Mouse (Mus musculus) forebrain, embryonic 10.5 days (tissue): ENCODE data around the gene Sept9. TPM values are rescaled to one million over a fixed set of nuclear protein-coding genes. Genes with fewer than 3 reads are reported as not detected.

Experiments used
- DNase-seq: peaks from one replicate; pipeline ENCODE4 v3.0.0-alpha.2; 2017; ENCODE audit warnings: low spot score; ENCODE audit errors: extremely low spot score
- H3K27ac ChIP-seq: fragments of 300-500 bp; sonication (generic); 2 replicates; pipeline ENCODE4 v1.5.1; 2016; ENCODE audit warnings: mild to moderate bottlenecking
- H3K27me3 ChIP-seq: fragments of 300-500 bp; sonication (generic); 2 replicates; pipeline ENCODE4 v1.6.1; 2016; ENCODE audit warnings: mild to moderate bottlenecking; ENCODE audit not compliant: poor library complexity, severe bottlenecking
- H3K36me3 ChIP-seq: fragments of 300-500 bp; sonication (generic); replicated peaks from 2 replicates; pipeline ENCODE4 v1.6.1; 2016; ENCODE audit warnings: mild to moderate bottlenecking, moderate library complexity
- H3K4me1 ChIP-seq: fragments of 300-500 bp; sonication (generic); 2 replicates; pipeline ENCODE4 v1.6.1; 2016
- H3K4me3 ChIP-seq: fragments of 300-500 bp; sonication (generic); 2 replicates; pipeline ENCODE4 v1.5.1; 2016; ENCODE audit warnings: mild to moderate bottlenecking, moderate library complexity
- H3K9me3 ChIP-seq: fragments of 300-500 bp; sonication (generic); 2 replicates; pipeline ENCODE4 v1.6.1; 2016; ENCODE audit warnings: mild to moderate bottlenecking, moderate library complexity
- WGBS: fragments of 180-500 bp; shearing (Covaris S2); methylation state at CpG from one replicate; pipeline ENCODE4 v1.1.7; 2016; 5-methylcytosine and 5-hydroxymethylcytosine counted together
- polyA plus RNA-seq: library from polyadenylated mRNA; unstranded; fragments of >200 nt; fragmentation: Nextera tagmentation; extraction: Ambion mirVana; gene quantifications from 2 replicates; pipeline ENCODE4 v1.2.1, GENCODE M21; 2016

The Sept9 gene
- polyA plus RNA-seq, 1 experiment from 2014 or later, result 206 TPM

DNA sequence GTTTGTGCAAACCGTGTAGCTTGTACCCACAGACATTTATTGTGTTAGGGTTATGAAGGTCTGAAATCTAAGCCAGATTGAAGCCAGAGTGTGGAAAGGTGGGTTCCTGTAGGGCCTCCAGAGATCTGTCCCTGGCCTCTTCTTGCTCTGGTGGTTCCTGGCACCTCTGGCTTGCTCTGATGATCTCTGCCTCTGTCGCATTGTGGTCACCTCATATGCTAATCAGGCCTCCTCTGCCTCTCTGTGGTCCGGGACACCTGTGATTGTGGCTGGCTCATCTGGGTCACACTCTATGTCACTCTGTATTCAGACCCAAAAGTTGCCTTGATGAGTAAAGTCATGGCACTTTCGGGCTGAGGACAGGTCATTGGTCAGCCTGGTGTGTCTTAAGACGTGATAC lies 128.2 kb downstream of the Sept9 start:
- H3K27ac ChIP-seq, result no peak overlapping the region
- H3K36me3 ChIP-seq, result peaks cover 5% of the 10 kb centered on the region
- no peak for DNase-seq
- H3K4me1 ChIP-seq, result peaks cover 84% of the 10 kb centered on the region
- no peaks in the 10 kb centered on the region for H3K27me3 ChIP-seq
- WGBS, result 84% methylated on average over 5 of the region's 5 CpGs
- H3K9me3 ChIP-seq, result no peaks in the 10 kb centered on the region
- no peak overlapping the region for H3K4me3 ChIP-seq

DNA sequence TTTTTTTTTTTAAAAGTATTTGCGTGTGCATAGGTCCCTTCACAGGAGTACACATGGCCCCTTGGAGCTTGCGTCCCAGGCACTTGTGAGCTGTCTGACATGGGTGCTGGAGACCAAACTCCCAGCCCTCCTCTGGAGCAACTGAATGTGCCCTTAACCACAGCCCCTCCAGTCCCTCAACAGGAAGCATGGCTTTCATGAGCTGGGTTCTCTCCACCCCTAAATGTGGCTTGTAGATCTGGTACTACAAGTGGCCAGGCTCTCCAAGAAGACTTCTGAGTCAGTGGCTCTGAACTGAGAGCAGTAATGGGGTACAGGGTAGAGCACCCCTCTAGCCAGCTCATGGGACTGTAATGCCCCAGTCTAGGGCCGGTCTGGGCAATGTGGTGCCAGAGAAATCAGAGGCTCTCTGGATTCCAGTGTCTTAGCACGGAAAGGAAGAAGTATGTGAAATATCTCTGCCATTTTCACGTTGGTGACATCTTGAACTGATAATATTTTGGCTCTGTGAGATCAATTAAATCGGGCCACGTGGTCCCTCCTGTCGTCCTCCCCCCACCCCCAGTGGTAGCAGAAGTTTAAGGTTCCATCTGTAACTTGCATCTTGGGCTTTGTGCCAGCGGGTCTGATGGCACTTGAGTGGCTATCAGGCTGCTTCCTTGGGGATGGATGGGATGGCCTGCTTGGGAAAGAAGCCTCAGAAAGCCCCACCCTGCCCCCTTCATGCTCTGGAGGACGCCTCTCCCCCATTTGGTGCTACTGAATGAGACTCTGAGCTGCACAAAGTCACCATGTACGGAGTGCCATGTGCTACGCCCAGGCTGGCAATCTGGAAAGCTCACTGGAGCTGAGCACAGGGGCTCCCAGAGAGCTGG lies 130.9 kb downstream of the Sept9 start:
- Histone ChIP-seq H3K27me3 (no peaks in the 10 kb centered on the region), H3K36me3 (peaks cover 15% of the 10 kb centered on the region), H3K27ac (peak overlapping the region; percentile 98), H3K9me3 (no peaks in the 10 kb centered on the region), H3K4me1 (peaks cover 84% of the 10 kb centered on the region), H3K4me3 (peak overlapping the region; percentile 71; the same call in 1 of the 2 replicates)
- 76% methylated on average over 12 of the region's 12 CpGs for WGBS
- no peak for DNase-seq

DNA sequence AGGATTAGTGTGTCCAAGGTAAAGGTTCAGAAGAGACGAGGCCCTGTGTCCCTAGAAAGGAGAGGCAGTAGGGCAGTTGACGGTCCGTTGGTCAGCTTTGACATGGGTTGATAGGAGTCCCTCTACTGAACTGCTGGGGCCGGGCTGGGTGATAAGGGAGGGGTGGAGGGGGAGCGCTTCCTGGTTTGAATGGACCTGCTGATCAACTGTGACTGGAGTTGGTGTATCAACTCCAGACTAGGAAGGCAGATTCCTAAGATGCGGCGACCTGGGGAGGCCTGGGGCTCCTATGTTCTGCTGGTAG lies 131.4 kb downstream of the Sept9 start:
- WGBS, result 16% methylated on average over 7 of the region's 7 CpGs
- Histone ChIP-seq H3K4me1 (peaks cover 84% of the 10 kb centered on the region), H3K27me3 (no peaks in the 10 kb centered on the region), H3K27ac (peak overlapping the region; percentile 98), H3K9me3 (no peaks in the 10 kb centered on the region), H3K4me3 (peak overlapping the region; percentile 71), H3K36me3 (peaks cover 21% of the 10 kb centered on the region)
- no peak for DNase-seq

DNA sequence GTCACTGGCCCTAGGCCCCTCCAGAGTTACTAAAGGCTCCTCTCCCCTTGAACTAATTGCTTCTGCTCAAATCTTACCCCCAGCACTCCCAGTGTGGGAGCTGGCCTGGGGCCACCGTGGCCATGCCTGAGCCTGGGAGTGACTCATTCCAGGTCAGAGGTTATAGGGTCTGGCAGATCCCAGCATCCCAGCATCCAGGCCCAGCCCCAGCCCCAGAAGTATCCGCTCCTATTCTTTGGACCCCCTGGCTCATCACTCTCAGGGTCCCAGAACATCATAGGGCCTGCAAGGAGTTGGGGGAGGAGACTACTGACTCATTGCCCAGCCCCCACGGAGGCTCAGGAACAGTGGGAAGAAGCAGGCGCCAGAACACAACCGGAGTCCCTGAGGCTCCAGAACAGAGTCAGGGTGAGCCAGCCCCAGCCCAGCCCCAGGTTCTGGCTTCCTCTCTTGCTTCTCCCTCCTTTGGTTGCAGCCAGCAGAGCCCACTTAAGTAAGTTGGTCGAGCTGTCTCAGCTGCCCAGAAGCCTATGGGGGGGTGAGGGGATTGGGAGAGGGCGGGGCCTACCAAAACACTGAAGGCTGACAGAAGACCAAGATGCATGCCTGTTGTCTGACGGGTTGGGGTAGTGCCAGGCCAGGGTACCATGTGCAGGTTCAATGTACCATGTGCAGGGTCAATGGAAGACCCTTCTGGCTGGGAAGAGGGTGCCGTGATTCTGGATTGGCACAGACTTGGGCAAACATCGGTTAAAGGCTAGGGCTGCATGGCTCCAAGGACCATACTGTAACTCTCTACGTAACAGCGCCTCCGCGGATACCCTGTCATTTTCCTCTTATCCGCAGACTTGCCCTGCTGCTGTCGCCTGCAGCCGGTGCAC lies 132.1 kb downstream of the Sept9 start:
- DNase-seq, result peak; percentile 63

DNA sequence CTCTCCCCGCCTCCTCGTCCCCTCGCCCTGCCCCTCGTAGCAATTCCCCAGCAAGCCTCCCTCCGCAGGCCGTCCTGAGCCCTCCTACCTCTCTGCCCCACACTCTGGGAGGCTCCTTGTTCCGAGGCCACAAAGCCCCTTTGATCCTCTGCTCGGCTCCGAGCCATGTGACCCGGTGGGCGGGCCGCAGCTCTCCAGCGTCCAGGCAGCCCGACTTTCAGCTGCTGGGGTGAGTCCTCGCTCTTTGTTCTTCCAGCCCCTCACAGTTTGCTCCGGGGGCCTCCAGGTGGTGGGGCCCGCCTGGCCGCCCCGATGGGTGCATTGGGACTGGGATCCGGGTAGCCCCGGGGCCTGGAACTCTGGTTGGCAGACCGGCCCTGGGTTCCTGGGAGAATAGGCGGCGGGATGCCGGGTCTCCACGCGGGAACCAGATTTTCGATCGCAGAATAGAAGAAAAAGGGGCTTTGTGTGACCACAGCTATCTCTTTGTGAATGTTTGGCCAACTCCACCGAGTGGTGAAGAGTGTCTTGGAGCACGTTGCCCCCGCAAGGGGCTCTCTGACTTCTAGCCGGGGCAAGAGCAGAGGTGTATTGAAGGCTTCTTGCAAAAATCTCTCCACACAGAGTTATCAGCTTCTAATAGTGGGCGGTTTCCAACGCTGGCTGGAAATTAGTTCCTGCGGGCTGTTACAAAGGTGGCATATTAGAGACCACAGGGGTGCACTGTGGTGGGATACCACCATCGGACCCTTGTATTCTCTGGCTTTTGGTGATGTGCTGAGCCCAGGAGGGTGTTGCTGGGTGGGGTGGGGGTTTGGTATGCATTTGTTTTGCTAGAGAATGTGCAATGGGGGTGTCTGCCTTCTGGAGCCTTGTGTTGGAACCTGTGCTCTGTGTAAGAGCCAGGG lies 133.0 kb downstream of the Sept9 start:
- Histone ChIP-seq H3K9me3 (no peaks in the 10 kb centered on the region), H3K27me3 (no peaks in the 10 kb centered on the region), H3K27ac (peak overlapping the region; percentile 98), H3K4me3 (peak overlapping the region; percentile 71), H3K4me1 (peaks cover 74% of the 10 kb centered on the region), H3K36me3 (peaks cover 34% of the 10 kb centered on the region)
- under 1% methylated on average over 37 of the region's 37 CpGs for WGBS
- peak; percentile 95 for DNase-seq

More for the DNA sequence above, 132.1 kb downstream of the Sept9 start:
- under 1% methylated on average over 17 of the region's 17 CpGs for WGBS
- H3K27ac ChIP-seq, result peak overlapping the region; percentile 98
- H3K4me1 ChIP-seq, result peaks cover 82% of the 10 kb centered on the region
- H3K27me3 ChIP-seq, result no peaks in the 10 kb centered on the region
- peaks cover 26% of the 10 kb centered on the region for H3K36me3 ChIP-seq
- H3K4me3 ChIP-seq, result peak overlapping the region; percentile 71
- no peaks in the 10 kb centered on the region for H3K9me3 ChIP-seq

DNA sequence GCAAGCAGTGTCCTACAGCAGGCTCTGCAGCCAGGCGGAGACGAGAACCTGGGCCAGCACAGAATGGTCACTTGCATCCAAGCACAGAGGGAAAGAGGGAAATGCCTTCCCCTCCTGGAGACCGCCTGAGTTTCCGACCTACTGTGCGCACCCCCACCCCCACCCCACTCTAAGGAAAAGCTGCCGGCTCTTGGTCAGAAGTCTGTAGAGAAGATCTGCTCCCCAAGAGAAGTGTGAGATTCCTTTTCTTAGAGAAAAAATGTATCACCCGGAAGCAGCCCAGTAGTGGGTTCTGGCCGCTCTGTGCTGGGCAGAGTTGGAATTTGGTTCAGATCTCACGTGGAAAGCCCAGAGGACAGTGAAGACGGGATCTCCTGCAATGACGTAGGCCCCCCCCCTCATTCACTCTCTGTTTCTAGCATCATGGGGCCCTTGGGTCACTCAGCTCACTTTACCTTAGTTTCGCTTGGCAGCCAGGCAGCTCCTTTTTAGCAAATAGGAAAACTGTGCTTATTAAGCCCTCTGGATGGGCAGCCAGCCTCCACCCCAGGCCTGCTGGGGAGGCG lies 133.8 kb downstream of the Sept9 start:
- Histone ChIP-seq H3K36me3 (peaks cover 41% of the 10 kb centered on the region), H3K27ac (peak overlapping the region; percentile 98), H3K9me3 (no peaks in the 10 kb centered on the region), H3K4me3 (peak overlapping the region; percentile 71), H3K4me1 (peaks cover 79% of the 10 kb centered on the region), H3K27me3 (no peaks in the 10 kb centered on the region)
- DNase-seq, result no peak
- 14% methylated on average over 13 of the region's 13 CpGs for WGBS

DNA sequence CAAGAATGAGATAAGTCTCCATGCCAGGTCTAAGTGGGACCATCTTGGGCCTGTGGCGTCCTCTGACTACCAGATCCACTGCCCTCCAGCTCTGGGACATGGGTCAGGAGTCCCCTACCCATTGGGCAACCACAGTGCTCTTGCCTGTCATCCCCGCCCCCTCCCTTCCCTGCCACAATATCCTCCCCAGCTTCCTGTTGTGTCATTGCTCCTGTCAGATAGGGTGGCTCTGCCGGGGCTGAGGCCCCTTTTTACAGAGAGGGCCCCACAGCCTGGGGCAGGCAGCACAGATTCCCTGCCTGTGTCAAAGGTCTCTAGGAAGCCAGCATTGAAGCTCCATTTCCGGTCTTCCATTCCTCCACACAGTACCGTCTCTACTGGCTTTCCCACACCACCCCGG lies 134.6 kb downstream of the Sept9 start:
- Histone ChIP-seq H3K36me3 (peaks cover 47% of the 10 kb centered on the region), H3K27ac (peak overlapping the region; percentile 98), H3K27me3 (no peaks in the 10 kb centered on the region), H3K9me3 (no peaks in the 10 kb centered on the region), H3K4me3 (peak overlapping the region; percentile 71), H3K4me1 (peaks cover 84% of the 10 kb centered on the region)
- WGBS, result 65% methylated on average over 6 of the region's 6 CpGs
- DNase-seq, result no peak

DNA sequence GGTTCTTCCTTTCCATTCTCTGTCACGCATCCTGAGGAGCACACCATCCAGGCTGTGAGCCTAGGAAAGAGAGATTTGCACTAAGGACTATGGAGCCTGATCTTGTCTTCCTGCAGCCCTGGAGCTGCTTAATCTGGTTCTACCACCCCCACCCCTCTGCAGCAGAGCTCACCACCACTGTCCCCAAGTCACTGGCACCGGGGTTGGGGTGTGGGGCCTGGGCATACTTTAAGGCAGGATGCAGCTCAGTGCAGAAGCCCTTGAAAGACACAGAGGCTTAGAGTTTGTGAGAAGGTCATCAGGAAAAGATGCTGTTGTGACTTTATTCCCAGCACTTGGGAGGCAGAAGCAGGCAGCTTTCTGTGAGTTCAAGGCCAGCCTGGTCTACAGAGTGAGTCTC lies 135.7 kb downstream of the Sept9 start:
- no peak for DNase-seq
- H3K36me3 ChIP-seq, result peaks cover 46% of the 10 kb centered on the region
- peaks cover 89% of the 10 kb centered on the region for H3K4me1 ChIP-seq
- no peak overlapping the region for H3K4me3 ChIP-seq
- WGBS, result 90% methylated on average over 2 of the region's 2 CpGs
- H3K27me3 ChIP-seq, result no peaks in the 10 kb centered on the region
- H3K9me3 ChIP-seq, result no peaks in the 10 kb centered on the region
- peak overlapping the region; percentile 98 for H3K27ac ChIP-seq

DNA sequence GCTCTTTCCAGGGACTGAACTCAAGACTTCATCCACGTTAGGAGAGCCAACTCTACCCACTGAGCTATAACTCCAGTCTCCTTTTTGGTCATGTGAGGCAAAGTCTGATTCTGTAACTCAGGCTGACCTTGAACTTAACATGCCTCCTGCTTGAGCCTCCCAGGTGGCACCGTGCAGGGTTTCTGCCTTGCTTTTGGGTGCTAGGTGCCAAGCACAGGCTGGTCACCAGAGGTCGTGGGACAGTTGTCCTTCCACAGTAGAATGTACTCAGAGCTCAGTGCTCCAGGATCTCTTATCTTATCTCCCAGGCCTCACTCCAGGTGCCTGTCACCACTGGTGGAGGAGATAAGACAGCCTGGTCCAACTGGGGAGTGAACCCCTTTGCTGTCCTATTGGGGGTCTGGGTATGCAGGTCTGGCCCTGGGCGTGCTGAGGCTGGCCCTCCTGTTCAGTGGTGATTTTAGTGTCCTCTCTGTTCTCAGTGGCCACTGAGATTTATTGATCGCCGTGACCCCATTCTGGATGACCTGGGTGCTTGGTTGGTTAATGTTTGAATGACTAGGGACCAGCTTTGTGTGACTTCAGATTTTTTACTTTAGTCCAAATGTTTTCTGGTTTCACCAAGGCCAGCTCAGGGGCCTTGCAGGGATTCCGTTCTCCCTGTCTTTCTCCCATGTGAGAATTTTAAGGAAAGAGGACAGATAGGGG lies 136.8 kb downstream of the Sept9 start:
- WGBS, result 95% methylated on average over 7 of the region's 7 CpGs
- Histone ChIP-seq H3K4me3 (no peak overlapping the region), H3K36me3 (peaks cover 49% of the 10 kb centered on the region), H3K27ac (0 out of 2 replicates have a peak overlapping the region, but pooled peaks have one; percentile 30), H3K4me1 (peaks cover 89% of the 10 kb centered on the region), H3K9me3 (no peaks in the 10 kb centered on the region), H3K27me3 (no peaks in the 10 kb centered on the region)
- no peak for DNase-seq

DNA sequence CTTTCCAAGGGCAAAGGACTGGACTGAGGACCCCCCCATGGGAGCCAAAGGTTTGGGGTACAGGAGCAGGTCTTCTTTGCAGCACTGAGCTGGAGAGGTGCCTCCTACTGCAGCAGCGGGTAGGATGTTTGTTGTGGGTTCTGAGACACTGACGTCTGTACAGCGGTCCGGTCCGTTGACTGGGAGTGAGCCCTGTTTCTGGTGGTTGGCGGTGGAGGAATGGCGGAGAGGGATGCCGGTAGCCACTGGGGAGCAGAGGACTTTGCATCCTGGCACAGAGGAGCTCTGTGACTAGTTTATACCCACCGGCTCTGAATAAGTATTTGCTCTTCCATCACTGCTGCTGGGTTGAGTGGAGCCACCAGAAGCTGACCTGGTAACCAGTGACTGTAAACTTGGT lies 138.3 kb downstream of the Sept9 start:
- Histone ChIP-seq H3K4me3 (no peak overlapping the region), H3K36me3 (peaks cover 56% of the 10 kb centered on the region), H3K27ac (no peak overlapping the region), H3K9me3 (no peaks in the 10 kb centered on the region), H3K4me1 (peaks cover 88% of the 10 kb centered on the region), H3K27me3 (no peaks in the 10 kb centered on the region)
- WGBS, result 92% methylated on average over 9 of the region's 9 CpGs
- no peak for DNase-seq

DNA sequence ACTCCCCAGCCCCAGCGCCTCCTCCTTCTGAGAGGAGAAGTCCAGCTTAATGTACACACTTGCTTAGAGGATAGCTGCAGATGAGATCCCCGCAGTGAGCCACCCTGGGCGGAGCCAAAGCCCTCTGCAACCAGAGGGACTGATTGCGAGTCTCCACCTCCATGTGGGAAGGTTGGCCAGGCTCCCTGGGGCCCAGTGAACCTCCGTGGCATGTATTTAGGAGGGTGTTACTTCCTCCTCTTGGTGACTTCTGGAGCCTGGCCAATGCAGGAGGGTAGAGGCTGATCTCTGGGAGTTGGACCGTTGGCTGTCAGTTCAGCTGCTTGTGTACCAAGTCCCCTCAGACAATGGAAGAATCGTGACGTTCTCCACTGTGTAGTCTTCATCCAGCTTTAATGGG lies 139.0 kb downstream of the Sept9 start:
- H3K27ac ChIP-seq, result no peak overlapping the region

More for the DNA sequence above, 139.0 kb downstream of the Sept9 start:
- no peak overlapping the region for H3K4me3 ChIP-seq
- H3K9me3 ChIP-seq, result no peaks in the 10 kb centered on the region
- WGBS, result 77% methylated on average over 8 of the region's 8 CpGs
- H3K4me1 ChIP-seq, result peaks cover 88% of the 10 kb centered on the region
- DNase-seq, result no peak
- H3K36me3 ChIP-seq, result peaks cover 60% of the 10 kb centered on the region
- H3K27me3 ChIP-seq, result no peaks in the 10 kb centered on the region
